Comparison of ENCODE assay signal across 10 mouse cellular contexts in the genomic region with DNA sequence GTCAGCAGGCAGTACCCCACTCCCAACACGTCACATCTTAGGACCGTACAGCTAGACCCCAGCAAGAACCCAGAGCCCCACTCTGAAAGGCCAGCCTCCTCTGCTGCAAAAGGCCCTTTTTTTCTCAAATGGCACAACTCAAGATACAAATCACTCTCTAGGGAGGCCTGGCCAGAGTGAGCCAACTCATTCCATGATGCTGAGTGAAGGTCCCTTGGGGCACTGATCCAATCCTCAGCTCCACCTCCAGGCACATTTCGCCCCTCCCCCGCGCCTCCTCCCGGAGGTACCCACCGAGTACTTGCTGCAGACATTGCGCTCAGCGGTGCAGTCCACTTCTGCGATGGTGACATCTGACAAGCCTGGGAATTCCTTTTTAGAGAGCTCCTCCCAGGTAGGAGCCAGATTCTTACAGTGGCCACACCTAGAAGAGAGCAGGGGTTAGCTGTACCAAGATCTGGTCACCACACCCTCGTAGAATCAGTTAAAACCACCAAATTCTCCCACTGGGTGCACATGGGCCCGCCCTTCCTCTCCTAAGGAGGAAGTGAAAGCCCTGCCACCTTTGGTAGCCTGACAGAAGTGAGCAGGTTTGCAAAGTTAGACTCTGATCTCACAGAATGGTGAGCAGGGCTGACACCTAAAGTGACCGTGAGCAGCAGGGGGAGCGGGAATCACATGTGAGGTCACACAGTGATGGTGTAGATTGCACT. TPM values are rescaled to one million over a fixed set of nuclear protein-coding genes. Genes with fewer than 3 reads are reported as not detected.
DNase-seq lines count a peak whose midpoint lies in the region; ATAC-seq and TF ChIP-seq lines count a peak whose summit lies in the region.
"Had no signal": no experiment of that assay in that cellular context is flagged by ENCODE, and none has a peak within 500 bp of the region (broad histone marks: within the 10 kb centered on the region; RNA-seq: fewer than 3 reads in every experiment).

No protein-coding gene starts in this region.

- H3K4me3 ChIP-seq in liver, postnatal 0 days (ENCODE audit: low read depth, low read length) = no peak overlapping the region
- no peak overlapping the region for H3K4me3 ChIP-seq in liver, embryonic 12.5 days
- no peak overlapping the region for H3K4me3 ChIP-seq in intestine, embryonic 16.5 days (ENCODE audit: low read length)
- no peak overlapping the region for H3K4me3 ChIP-seq in forebrain, postnatal 0 days (ENCODE audit: low read depth, low read length)
- H3K4me3 ChIP-seq: heart, embryonic 15.5 days; megakaryocyte, embryonic 14.5 days had no signal

- H3K27ac ChIP-seq in liver, postnatal 0 days (ENCODE audit: low read depth) = 0 out of 2 replicates have a peak overlapping the region, but pooled peaks have one; percentile 16
- H3K27ac ChIP-seq in liver, embryonic 12.5 days = no peak overlapping the region
- H3K27ac ChIP-seq in intestine, embryonic 16.5 days (ENCODE audit: low read length) = no peak overlapping the region
- no peak overlapping the region for H3K27ac ChIP-seq in forebrain, postnatal 0 days (ENCODE audit: low read depth, low read length)
- H3K27ac ChIP-seq: heart, embryonic 15.5 days had no signal

- 0 out of 2 replicates have a peak, but pooled peaks have one; percentile 18 for TF ChIP-seq CTCF in liver, postnatal 0 days (IDR thresholded peaks at IDR 0.05; ENCODE audit: low read depth)
- TF ChIP-seq CTCF in forebrain, postnatal 0 days (IDR thresholded peaks at IDR 0.05; ENCODE audit: low read depth) = no peak

- DNase-seq in liver, postnatal 0 days = peak; percentile 30
- DNase-seq in R1 (ENCODE audit: low read depth, low spot score) = peak; percentile 48
- DNase-seq in gastrocnemius, postnatal 25 days = peak; percentile 44
- DNase-seq in spleen, adult 18-20 months = peak; percentile 69 to 71
- no peak for DNase-seq in forebrain, postnatal 0 days
- no peak for DNase-seq in frontal cortex, postnatal 14 days (ENCODE audit: low spot score in 2 of 2)

- H3K9ac ChIP-seq in liver, postnatal 0 days (replicated peaks) = no peak overlapping the region
- no peak overlapping the region for H3K9ac ChIP-seq in liver, embryonic 12.5 days
- no peak overlapping the region for H3K9ac ChIP-seq in intestine, embryonic 16.5 days (ENCODE audit: low read depth, low read length)
- no peak overlapping the region for H3K9ac ChIP-seq in forebrain, postnatal 0 days
- H3K9ac ChIP-seq: heart, embryonic 15.5 days had no signal

- 75% methylated on average over 14 of the region's 14 CpGs for WGBS in liver, postnatal 0 days (ENCODE audit: insufficient replicate concordance)
- 79% methylated on average over 14 of the region's 14 CpGs for WGBS in liver, embryonic 12.5 days (ENCODE audit: insufficient replicate concordance)
- WGBS in intestine, embryonic 16.5 days = 91% methylated on average over 14 of the region's 14 CpGs
- WGBS in forebrain, postnatal 0 days = 91% methylated on average over 14 of the region's 14 CpGs

- no peaks in the 10 kb centered on the region for H3K27me3 ChIP-seq in liver, postnatal 0 days (ENCODE audit: insufficient read depth, low read length)
- H3K27me3 ChIP-seq in liver, embryonic 12.5 days (replicated peaks) = no peaks in the 10 kb centered on the region
- no peaks in the 10 kb centered on the region for H3K27me3 ChIP-seq in intestine, embryonic 16.5 days (replicated peaks; ENCODE audit: control insufficient read depth, insufficient read depth, low read length)
- no peaks in the 10 kb centered on the region for H3K27me3 ChIP-seq in forebrain, postnatal 0 days (ENCODE audit: insufficient read depth, low read length)
- H3K27me3 ChIP-seq: heart, embryonic 15.5 days; megakaryocyte, embryonic 14.5 days had no signal

- no peaks in the 10 kb centered on the region for H3K4me1 ChIP-seq in liver, postnatal 0 days (ENCODE audit: insufficient read depth)
- peaks cover 5% of the 10 kb centered on the region; the same call in 1 of the 2 replicates for H3K4me1 ChIP-seq in liver, embryonic 12.5 days
- H3K4me1 ChIP-seq in intestine, embryonic 16.5 days (ENCODE audit: control insufficient read depth, insufficient read depth, low read length) = no peaks in the 10 kb centered on the region; the same call in 1 of the 2 replicates
- H3K4me1 ChIP-seq in forebrain, postnatal 0 days (ENCODE audit: insufficient read depth) = no peaks in the 10 kb centered on the region
- H3K4me1 ChIP-seq: megakaryocyte, embryonic 14.5 days had no signal

- no peaks in the 10 kb centered on the region for H3K9me3 ChIP-seq in liver, postnatal 0 days (ENCODE audit: low read length)
- no peaks in the 10 kb centered on the region for H3K9me3 ChIP-seq in liver, embryonic 12.5 days (replicated peaks)
- H3K9me3 ChIP-seq in intestine, embryonic 16.5 days (ENCODE audit: control insufficient read depth, low read length) = no peaks in the 10 kb centered on the region
- no peaks in the 10 kb centered on the region for H3K9me3 ChIP-seq in forebrain, postnatal 0 days (ENCODE audit: low read length)
- H3K9me3 ChIP-seq: heart, embryonic 15.5 days; megakaryocyte, embryonic 14.5 days had no signal

- peaks cover 61% of the 10 kb centered on the region for H3K36me3 ChIP-seq in liver, postnatal 0 days (replicated peaks; ENCODE audit: insufficient read depth, low read length)
- H3K36me3 ChIP-seq in liver, embryonic 12.5 days = peaks cover 92% of the 10 kb centered on the region
- peaks cover 41% of the 10 kb centered on the region for H3K36me3 ChIP-seq in intestine, embryonic 16.5 days (ENCODE audit: control insufficient read depth, insufficient read depth, low read length)
- peaks cover 60% of the 10 kb centered on the region for H3K36me3 ChIP-seq in forebrain, postnatal 0 days (ENCODE audit: insufficient read depth)

- ATAC-seq in liver, postnatal 0 days = peak; percentile 25; the same call in 1 of the 2 replicates
- ATAC-seq in liver, embryonic 12.5 days = no peak
- ATAC-seq in intestine, embryonic 16.5 days = no peak
- ATAC-seq in forebrain, postnatal 0 days = no peak

- no peak overlapping the region for H3K4me2 ChIP-seq in liver, postnatal 0 days (ENCODE audit: low read depth, low read length)
- no peak overlapping the region for H3K4me2 ChIP-seq in liver, embryonic 12.5 days
- no peak overlapping the region for H3K4me2 ChIP-seq in intestine, embryonic 16.5 days (ENCODE audit: low read depth, low read length)
- H3K4me2 ChIP-seq in forebrain, postnatal 0 days (ENCODE audit: low read depth) = no peak overlapping the region
- H3K4me2 ChIP-seq: heart, embryonic 15.5 days had no signal

- no peak for TF ChIP-seq EP300 in liver, postnatal 0 days (IDR thresholded peaks at IDR 0.05; ENCODE audit: low read depth)

RNA-seq across cellular contexts. Expression of gene Txndc5, which starts 25.3 kb away (rescaled TPM):
- 80.6 and 87.0 TPM in 2 replicates for polyA plus RNA-seq in liver, postnatal 0 days (2015; fragmentation: Nextera tagmentation; extraction: Ambion mirVana)
- 102 and 104 TPM in 2 replicates for polyA plus RNA-seq in liver, embryonic 12.5 days (2016; fragmentation: Nextera tagmentation; extraction: Ambion mirVana)
- 10 to 100 TPM; 26.5 to 34.9 TPM for total RNA-seq in gastrocnemius, postnatal 25 days (2021)
- 231 and 239 TPM in 2 replicates for polyA plus RNA-seq in intestine, embryonic 16.5 days (2015; fragmentation: Nextera tagmentation; extraction: Ambion mirVana)
- 58.6 and 75.0 TPM in 2 replicates for total RNA-seq in forebrain, postnatal 0 days (2014; rRNA removed)
- 63.8 and 70.4 TPM in 2 replicates for polyA plus RNA-seq in forebrain, postnatal 0 days (2015; fragmentation: Nextera tagmentation; extraction: Ambion mirVana)

Comparison
In these comparisons a context has a peak if more than half of its experiments do, and no peak if none do; other contexts are left out.
1. DNase-seq: peak in liver, postnatal 0 days (single experiment), R1 (single experiment), gastrocnemius, postnatal 25 days (single experiment) and spleen, adult 18-20 months (2 of 2); none in forebrain, postnatal 0 days (single experiment) and frontal cortex, postnatal 14 days (0 of 2).